Mouse (Mus musculus) testis, adult 2 months (tissue): ENCODE results near the gene Elfn1. TPM values are rescaled to one million over a fixed set of nuclear protein-coding genes. Genes with fewer than 3 reads are reported as not detected.

ENCODE experiments used
- H3K27ac ChIP-seq: fragments of 200-500 bp; 2 replicates; pipeline ENCODE4 v1.5.1; 2012; ENCODE audit warnings: low read depth, low read length; ENCODE audit not compliant: control insufficient read depth, insufficient read depth
- H3K27me3 ChIP-seq: fragments of 200-500 bp; 2 replicates; pipeline ENCODE4 v1.6.1; 2012; ENCODE audit warnings: mild to moderate bottlenecking, low read length, moderate library complexity; ENCODE audit not compliant: control insufficient read depth, insufficient read depth
- H3K36me3 ChIP-seq: fragments of 200-500 bp; 2 replicates; pipeline ENCODE4 v1.6.1; 2012; ENCODE audit warnings: mild to moderate bottlenecking, low read length; ENCODE audit not compliant: control insufficient read depth, insufficient read depth
- H3K4me1 ChIP-seq: fragments of 200-500 bp; 2 replicates; pipeline ENCODE4 v1.6.1; 2012; ENCODE audit warnings: low read length; ENCODE audit not compliant: control insufficient read depth, insufficient read depth
- H3K4me3 ChIP-seq: fragments of 200-500 bp; 2 replicates; pipeline ENCODE4 v1.5.1; 2012; ENCODE audit warnings: low read depth, mild to moderate bottlenecking, low read length, moderate library complexity, mixed read lengths; ENCODE audit not compliant: control insufficient read depth
- CTCF ChIP-seq: fragments of 200-500 bp; IDR thresholded peaks from 2 replicates; pipeline ENCODE4 v1.5.1; 2012; ENCODE audit warnings: low read depth, mild to moderate bottlenecking, inconsistent platforms, low read length, moderate library complexity; ENCODE audit not compliant: control insufficient read depth, insufficient read depth, insufficient replicate concordance
- POLR2A ChIP-seq: fragments of 200-500 bp; IDR thresholded peaks from 2 replicates; pipeline ENCODE4 v1.6.1; 2012; ENCODE audit warnings: low read depth, mild to moderate bottlenecking, inconsistent platforms, low read length, moderate library complexity; ENCODE audit not compliant: control insufficient read depth
- polyA plus RNA-seq: library from polyadenylated mRNA; depleted of rRNA; stranded (reverse); fragments of >200 nt; gene quantifications from 2 replicates; pipeline ENCODE4 v1.2.3, GENCODE M21; 2012; rRNA removed

Gene Elfn1
- polyA plus RNA-seq, 1 experiment = 55.6 TPM

GRCm38 (mm10) chr5:140016896-140017295, 109.2 kb downstream of the Elfn1 start:
- Histone ChIP-seq H3K27ac (no peak overlapping the region), H3K36me3 (no peaks in the 10 kb centered on the region), H3K4me1 (no peaks in the 10 kb centered on the region), H3K4me3 (no peak overlapping the region), H3K27me3 (no peaks in the 10 kb centered on the region)
- TF ChIP-seq CTCF (no peak), POLR2A (no peak)

- TF ChIP-seq POLR2A (no peak), CTCF (no peak)
- Histone ChIP-seq H3K4me3 (no peak overlapping the region), H3K27me3 (no peaks in the 10 kb centered on the region), H3K27ac (no peak overlapping the region), H3K36me3 (no peaks in the 10 kb centered on the region), H3K4me1 (no peaks in the 10 kb centered on the region; the same call in 1 of the 2 replicates)
Measured at GRCm38 (mm10) chr5:140018780-140019179, 111.0 kb downstream of the Elfn1 start.

DNA sequence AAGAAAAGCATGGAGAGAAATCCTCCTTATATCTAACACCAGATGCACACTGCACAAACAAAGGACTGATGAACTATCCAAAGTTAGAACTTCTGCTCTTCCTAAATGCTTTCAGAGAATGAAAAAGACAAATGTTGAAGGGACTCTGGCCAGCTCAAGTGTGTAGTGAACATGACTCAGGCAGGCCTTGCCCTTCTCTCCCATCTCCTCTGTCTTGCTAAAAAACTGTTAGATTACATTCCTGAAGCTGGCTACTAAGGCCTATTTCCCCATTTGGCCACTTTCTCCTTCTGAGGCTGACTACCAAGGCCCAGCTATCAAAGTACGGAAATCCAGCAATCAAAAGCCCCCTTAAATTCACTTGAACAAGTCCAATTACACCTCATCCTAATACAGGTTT, 111.9 kb downstream of the Elfn1 start:
- Histone ChIP-seq H3K27me3 (no peaks in the 10 kb centered on the region), H3K4me3 (no peak overlapping the region), H3K27ac (no peak overlapping the region), H3K36me3 (no peaks in the 10 kb centered on the region), H3K4me1 (no peaks in the 10 kb centered on the region; the same call in 1 of the 2 replicates)
- no peak for TF ChIP-seq CTCF
- TF ChIP-seq POLR2A = no peak

DNA sequence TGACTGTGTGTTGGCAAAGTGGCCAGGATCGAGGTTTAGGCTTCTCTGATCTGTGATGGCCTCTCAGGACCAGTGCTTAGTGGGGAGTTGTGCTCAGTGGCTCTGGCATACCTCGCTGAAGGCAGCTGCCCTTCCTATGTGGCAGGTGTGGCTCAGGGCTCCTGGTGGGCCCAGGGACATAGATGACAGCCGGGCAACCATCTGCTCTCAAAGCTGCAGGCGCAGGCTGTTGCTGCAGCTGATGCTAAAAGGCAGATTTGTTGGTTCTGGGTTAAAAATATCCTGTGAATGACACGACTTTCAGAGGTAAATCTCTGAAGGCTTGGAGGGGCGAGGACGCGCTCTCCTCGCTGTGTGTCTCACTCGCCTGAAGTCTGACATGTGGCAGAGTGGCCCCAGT, 114.0 kb downstream of the Elfn1 start:
- no peak overlapping the region for H3K4me3 ChIP-seq
- no peaks in the 10 kb centered on the region; the same call in 1 of the 2 replicates for H3K4me1 ChIP-seq
- no peaks in the 10 kb centered on the region for H3K36me3 ChIP-seq
- no peak for TF ChIP-seq CTCF
- TF ChIP-seq POLR2A = no peak
- H3K27me3 ChIP-seq = no peaks in the 10 kb centered on the region
- no peak overlapping the region for H3K27ac ChIP-seq

DNA sequence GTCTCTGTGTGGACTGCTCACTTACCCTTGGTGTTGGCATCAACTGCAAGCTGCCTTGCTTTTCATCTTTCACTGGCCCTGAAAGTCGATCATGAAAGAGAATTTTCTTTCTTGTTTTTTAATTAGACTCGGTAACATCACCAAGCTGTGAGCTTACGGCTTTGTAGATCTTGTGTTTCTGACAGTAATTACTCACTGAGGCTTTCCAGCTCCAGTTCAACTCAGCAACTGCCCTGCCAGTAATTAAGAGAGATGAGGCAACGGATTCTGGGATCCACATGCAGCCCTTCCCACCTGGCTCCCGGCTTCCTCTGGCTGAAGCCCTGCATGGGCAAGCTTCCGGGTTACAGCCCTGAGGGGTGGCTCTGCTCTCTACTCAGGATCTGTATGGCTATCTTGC, 115.1 kb downstream of the Elfn1 start:
- Histone ChIP-seq H3K4me1 (no peaks in the 10 kb centered on the region; the same call in 1 of the 2 replicates), H3K27me3 (no peaks in the 10 kb centered on the region), H3K4me3 (no peak overlapping the region), H3K27ac (no peak overlapping the region), H3K36me3 (no peaks in the 10 kb centered on the region)
- no peak for TF ChIP-seq POLR2A

DNA sequence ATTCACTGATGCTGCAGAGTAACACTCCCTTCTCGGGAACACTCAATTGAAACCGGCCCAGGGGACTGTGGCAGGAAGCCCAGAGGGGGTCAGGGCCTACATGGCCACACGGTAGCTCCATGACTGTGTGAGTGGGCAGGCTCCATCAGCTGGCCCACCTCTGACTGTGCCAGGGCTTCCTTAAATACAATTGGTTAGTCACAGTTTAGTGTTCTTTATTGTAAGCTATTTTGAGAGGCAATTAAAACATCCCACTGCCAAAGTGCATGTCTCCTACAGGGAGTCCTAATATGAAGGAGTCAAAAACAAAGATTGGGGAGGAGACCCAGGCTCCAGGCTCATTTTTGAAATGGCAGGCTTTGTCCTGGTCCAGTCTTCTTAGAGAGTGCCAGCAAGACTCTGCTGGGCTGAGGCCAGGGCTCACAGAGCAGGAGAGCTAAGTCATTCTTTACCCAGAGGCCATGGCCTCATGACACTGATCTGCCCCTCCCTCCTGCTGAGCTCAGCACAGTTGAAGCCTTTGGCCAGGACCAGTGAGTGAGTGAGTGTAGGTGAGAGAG, 116.3 kb downstream of the Elfn1 start:
- Histone ChIP-seq H3K4me3 (no peak overlapping the region), H3K36me3 (no peaks in the 10 kb centered on the region), H3K27me3 (no peaks in the 10 kb centered on the region), H3K27ac (no peak overlapping the region), H3K4me1 (no peaks in the 10 kb centered on the region; the same call in 1 of the 2 replicates)
- no peak for TF ChIP-seq POLR2A
- no peak for TF ChIP-seq CTCF

Other genes with a start within 250 kb of the Elfn1 start
- 3.7 and 4.9 TPM in 2 replicates for gene Micall2, start 171.6 kb upstream of the Elfn1 start, polyA plus RNA-seq
- 33.9 and 36.4 TPM in 2 replicates for gene Ints1, start 132.3 kb upstream of the Elfn1 start, polyA plus RNA-seq
- gene Mafk, start 116.4 kb upstream of the Elfn1 start, polyA plus RNA-seq = 10.8 and 14.5 TPM in 2 replicates
- gene Tmem184a, start 88.0 kb upstream of the Elfn1 start, polyA plus RNA-seq = 138 and 204 TPM in 2 replicates
- gene Gm26938, start 81.5 kb upstream of the Elfn1 start, polyA plus RNA-seq = not detected in 2 replicates
- 9.9 and 11.0 TPM in 2 replicates for gene Psmg3, start 81.1 kb upstream of the Elfn1 start, polyA plus RNA-seq